Mouse (Mus musculus) embryonic facial prominence, embryonic 15.5 days (tissue): ENCODE results near the gene Med22. TPM values are rescaled to one million over a fixed set of nuclear protein-coding genes. Genes with fewer than 3 reads are reported as not detected.

Source experiments
- polyA plus RNA-seq: library from polyadenylated mRNA; unstranded; fragments of >200 nt; fragmentation: Nextera tagmentation; extraction: Ambion mirVana; gene quantifications from 2 replicates; pipeline ENCODE4 v1.2.1, GENCODE M21; 2015

The Med22 gene
- polyA plus RNA-seq, 1 experiment from 2014 or later, result 56.4 TPM

Other genes starting within 250 kb of the Med22 start
- not detected in 2 replicates for gene Lcn4, start 239.4 kb downstream of the Med22 start, polyA plus RNA-seq
- gene Abo, start 45.7 kb downstream of the Med22 start, polyA plus RNA-seq, result not detected in 2 replicates
- 28.4 and 28.8 TPM in 2 replicates for gene Surf6, start 7.8 kb downstream of the Med22 start, polyA plus RNA-seq
- 584 and 598 TPM in 2 replicates for gene Rpl7a, start 87 bp upstream of the Med22 start, polyA plus RNA-seq
- gene Surf2, start 5.7 kb upstream of the Med22 start, polyA plus RNA-seq, result 38.2 TPM in 2 replicates
- 58.4 and 60.4 TPM in 2 replicates for gene Surf1, start 5.9 kb upstream of the Med22 start, polyA plus RNA-seq
- gene Surf4, start 23.3 kb upstream of the Med22 start, polyA plus RNA-seq, result 265 and 273 TPM in 2 replicates
- gene Stkld1, start 23.4 kb upstream of the Med22 start, polyA plus RNA-seq, result 0.07 and 0.14 TPM in 2 replicates
- 43.2 and 48.6 TPM in 2 replicates for gene Rexo4, start 53.7 kb upstream of the Med22 start, polyA plus RNA-seq
- gene Adamts13, start 62.7 kb upstream of the Med22 start, polyA plus RNA-seq, result 0.12 and 0.25 TPM in 2 replicates
- gene Cacfd1, start 99.2 kb upstream of the Med22 start, polyA plus RNA-seq, result 72.7 and 82.7 TPM in 2 replicates
- 0.91 and 1.1 TPM in 2 replicates for gene Slc2a6, start 117.3 kb upstream of the Med22 start, polyA plus RNA-seq
- 63.7 and 71.1 TPM in 2 replicates for gene Mymk, start 161.5 kb upstream of the Med22 start, polyA plus RNA-seq
- 3.8 and 5.0 TPM in 2 replicates for gene Adamtsl2, start 168.7 kb upstream of the Med22 start, polyA plus RNA-seq
- gene Fam163b, start 231.8 kb upstream of the Med22 start, polyA plus RNA-seq, result 0.12 and 0.31 TPM in 2 replicates